Mouse (Mus musculus) adrenal gland, postnatal 4 days (tissue): ENCODE data around the gene Zfp454. TPM values are rescaled to one million over a fixed set of nuclear protein-coding genes. Genes with fewer than 3 reads are reported as not detected.

ENCODE experiments used
- DNase-seq, 2 experiments: peaks; one replicate each; pipeline ENCODE4 v3.0.0; 2021 to 2022; ENCODE audit warnings: low spot score in 2 of 2, mixed read lengths in 2 of 2
- long read RNA-seq, 2 experiments: library from polyadenylated mRNA; stranded (forward); transcript quantifications; one replicate each; pipeline ENCODE4 v2.0.0; 2021
- total RNA-seq, 2 experiments: library from RNA; stranded (reverse); gene quantifications; 2 replicates each; pipeline ENCODE4 v1.2.3; 2021

Zfp454 gene
- 1 to 10 TPM; 6.0 to 6.7 TPM for total RNA-seq
- long read RNA-seq, experiment 1, partial matches to known transcripts, result 0 of 2 reads
- long read RNA-seq, experiment 1, other reads (novel, unspliced or antisense), result 2 of 2 reads
- long read RNA-seq, experiment 2, partial matches to known transcripts, result 1 of 6 reads
- long read RNA-seq, experiment 2, other reads (novel, unspliced or antisense), result 2 of 6 reads

GRCm38 (mm10) chr11:50887390-50888128, at the start of gene Zfp454:
Zfp454 (minus strand) TSS chr11:50887651.
- DNase-seq, result peak; percentile 51 to 79

- no peak for DNase-seq
Measured at GRCm38 (mm10) chr11:50932040-50932439, 44.6 kb upstream of the Zfp454 start.

DNA sequence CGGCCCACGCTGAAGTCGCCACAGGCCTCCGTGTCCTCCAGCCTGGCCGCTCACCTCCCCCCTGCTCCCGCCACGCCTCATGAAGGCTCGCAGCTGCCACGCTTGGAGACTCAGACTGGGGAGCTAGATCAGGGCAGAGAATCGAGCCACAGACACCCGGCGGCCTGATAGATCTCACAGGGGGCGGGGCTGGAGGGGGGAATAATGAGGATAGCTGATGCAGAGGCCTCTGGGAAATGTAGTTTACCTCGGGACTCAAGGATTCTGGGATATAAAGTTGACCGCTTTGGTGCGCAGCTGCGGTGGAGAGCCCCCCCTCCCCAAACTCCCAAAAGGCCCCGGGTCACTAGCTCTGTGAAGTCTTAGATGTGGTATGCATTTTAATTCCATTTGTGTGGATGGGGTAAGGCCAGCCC, 44.0 kb upstream of the Zfp454 start, which contains the start of gene Zfp354b:
Gene Zfp354b, minus strand, starts transcription at position 183 of the 416 bp plus-strand sequence.
- peak; percentile 21 to 60 for DNase-seq

GRCm38 (mm10) chr11:50931021-50931420, 43.6 kb upstream of the Zfp454 start:
- no peak for DNase-seq

GRCm38 (mm10) chr11:50930469-50931014, 43.1 kb upstream of the Zfp454 start:
- DNase-seq, result no peak

- peak; percentile 66 to 67 for DNase-seq
Measured at GRCm38 (mm10) chr11:50915671-50916320, 28.3 kb upstream of the Zfp454 start, which contains the start of gene Zfp2. Zfp2 (minus strand) TSS chr11:50916165.

DNA sequence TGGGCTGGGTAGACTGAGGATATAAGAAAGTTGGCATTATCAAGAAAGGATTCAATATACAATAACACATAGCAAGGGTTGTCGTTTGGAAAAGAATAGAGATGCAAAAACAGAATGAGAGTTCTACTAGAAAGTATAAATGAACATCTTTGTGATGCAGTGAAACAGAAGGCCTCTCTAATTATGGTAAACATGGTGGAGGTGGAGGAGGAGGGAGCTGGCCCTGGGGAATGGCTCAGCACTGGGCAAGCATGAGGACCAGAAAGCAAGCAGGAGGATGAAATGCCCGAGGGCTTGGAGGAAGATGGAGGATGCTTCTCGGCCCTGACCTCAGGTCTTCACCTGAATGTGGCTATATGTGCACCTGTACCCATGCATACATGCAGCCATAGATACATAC, 27.0 kb upstream of the Zfp454 start:
- no peak for DNase-seq

GRCm38 (mm10) chr11:50913301-50913700, 25.9 kb upstream of the Zfp454 start:
- no peak for DNase-seq

DNA sequence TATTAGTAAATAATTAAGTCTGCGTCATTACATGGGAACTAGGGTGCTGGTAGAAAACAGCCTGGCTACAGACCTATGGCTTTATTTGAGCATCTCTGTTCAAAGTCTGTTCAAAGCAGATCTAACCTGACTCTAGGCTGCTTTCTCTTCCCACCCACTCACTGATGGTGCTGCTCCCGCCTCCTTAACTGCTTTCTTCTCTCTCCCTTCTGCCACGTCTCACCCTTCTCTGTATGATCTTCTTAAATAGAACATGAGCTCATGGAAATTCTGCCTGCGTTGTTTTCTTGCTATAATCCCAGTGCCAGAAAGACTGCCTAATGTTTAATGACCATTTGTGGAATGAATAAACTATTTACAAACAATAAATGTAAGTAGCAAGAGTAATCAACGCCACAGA, 20.7 kb upstream of the Zfp454 start:
- DNase-seq, result no peak

DNA sequence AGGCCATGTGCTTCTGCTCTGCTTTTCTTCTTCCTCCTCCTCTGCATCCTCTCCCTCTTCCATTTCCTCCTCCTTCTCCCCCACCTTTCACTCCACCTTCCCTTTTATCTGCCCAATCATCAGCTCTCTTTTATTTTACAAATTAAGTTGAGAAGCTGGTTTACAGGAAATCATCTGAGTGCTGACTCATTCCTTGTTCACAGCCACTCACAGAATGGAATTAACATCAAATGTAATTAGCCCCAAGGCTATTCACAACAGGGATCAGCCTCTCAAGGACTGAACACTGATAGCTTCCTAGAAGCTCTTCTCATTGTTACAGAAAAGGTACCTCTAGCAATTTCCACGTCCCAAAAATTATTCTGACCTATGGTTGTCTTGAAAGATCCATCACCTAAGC, 9.9 kb upstream of the Zfp454 start:
- no peak for DNase-seq

DNA sequence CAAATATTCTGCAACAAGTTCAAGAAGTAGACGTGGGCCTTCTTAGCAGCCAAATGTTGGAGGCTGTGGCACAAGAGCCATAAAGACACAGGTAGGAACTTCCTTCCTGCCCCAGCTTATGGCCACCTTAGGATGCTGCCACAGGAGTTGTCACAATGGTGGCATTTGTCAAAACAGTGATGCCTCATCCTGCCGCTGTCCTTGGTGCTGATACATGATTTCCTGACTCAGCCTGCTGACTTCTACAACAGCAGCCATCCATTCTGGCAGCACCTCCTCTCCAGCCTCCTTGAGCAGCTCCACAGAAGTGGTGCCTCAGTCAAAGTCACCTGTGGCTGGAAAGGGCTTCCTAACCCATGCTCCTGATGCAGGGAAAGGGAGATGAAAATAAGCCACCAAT, 5.0 kb upstream of the Zfp454 start:
- no peak for DNase-seq

DNA sequence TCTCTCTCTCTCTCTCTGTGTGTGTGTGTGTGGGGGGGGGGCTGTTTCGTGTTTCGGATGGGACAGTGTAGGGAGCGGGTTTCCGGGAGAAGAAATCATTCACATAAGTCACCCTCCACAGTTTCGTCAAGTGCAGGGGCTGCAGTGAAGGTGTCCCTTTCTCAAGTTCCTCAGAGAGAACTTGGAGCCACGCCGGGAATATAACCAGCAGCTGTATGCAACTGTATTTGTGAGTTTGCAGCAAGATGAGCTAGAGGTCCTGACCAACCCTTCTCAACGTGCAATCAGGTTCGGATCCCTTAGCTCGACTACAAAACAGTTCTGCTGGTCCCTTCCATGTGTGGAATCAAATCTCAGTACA, 538 bp downstream of the Zfp454 start:
- no peak for DNase-seq

- DNase-seq, result peak; percentile 15 to 19
Measured at GRCm38 (mm10) chr11:50886231-50886932, 1.1 kb downstream of the Zfp454 start.

DNA sequence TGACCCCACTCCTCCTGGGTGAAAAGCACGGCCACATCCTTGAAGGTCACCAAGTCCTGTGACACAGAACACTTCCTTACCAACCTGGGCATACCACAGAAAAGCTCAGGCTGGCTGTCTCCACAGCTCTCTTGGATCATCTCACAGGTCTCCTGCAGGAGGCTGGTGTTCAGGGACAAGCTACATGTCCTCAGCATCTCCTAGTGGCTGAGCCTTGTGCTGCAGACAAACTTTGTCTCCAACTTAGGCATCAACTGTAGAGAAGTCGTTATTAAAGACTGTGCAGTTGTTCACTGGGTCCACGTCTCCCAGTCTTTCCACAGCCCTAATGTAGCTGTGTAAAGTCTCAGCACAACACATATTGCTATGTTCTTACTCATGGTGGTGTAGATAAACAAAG, 3.7 kb downstream of the Zfp454 start:
- no peak for DNase-seq

DNA sequence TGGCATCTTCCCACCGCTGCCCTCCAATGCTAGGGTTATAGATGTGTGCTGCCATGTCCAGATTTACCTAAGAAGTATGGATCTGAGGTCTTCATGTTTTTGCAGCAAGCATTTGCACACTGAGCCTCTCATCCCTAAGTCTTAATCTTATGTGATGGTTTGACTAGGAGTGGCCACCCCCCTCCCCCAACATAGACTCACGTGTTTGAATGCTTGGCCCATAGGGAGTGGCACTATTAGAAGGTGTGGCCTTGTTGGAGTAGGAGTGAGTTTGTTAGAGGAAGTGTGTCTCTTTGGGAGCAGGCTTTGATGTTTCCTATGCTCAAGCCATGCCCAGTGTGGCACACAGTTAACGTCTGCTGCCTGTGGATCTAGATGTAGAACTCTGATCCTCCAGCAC, 8.8 kb downstream of the Zfp454 start:
- no peak for DNase-seq

DNA sequence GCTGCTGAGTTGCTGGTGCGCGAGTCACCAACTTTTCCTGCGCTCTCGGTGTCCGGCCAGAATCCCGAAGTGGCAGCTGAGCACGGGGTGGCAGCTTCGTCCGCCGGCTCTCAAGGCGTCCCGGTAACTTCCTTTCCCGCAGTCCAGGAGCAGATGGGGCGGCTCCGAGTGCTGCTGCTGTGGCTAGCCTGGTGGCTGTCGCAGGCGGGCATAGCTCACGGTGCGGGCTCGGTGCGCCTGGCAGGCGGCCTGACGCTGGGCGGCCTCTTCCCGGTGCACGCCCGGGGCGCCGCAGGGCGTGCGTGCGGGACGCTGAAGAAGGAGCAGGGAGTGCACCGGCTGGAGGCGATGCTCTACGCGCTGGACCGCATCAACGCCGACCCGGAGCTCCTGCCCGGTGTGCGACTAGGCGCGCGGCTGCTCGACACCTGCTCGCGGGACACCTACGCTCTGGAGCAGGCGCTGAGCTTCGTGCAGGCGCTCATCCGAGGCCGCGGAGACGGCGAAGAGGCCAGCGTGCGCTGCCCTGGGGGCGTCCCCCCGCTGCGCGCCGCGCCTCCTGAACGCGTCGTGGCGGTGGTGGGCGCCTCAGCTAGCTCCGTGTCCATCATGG, 36.4 kb downstream of the Zfp454 start:
- no peak for DNase-seq

- no peak for DNase-seq
Measured at GRCm38 (mm10) chr11:50850177-50850735, 37.2 kb downstream of the Zfp454 start, which contains the start of gene Grm6. Grm6 (plus strand) TSS chr11:50850685.

- DNase-seq, result no peak
Measured at GRCm38 (mm10) chr11:50849310-50849709, 38.1 kb downstream of the Zfp454 start.

- no peak for DNase-seq
Measured at GRCm38 (mm10) chr11:50848520-50849137, 38.8 kb downstream of the Zfp454 start.

- no peak for DNase-seq
Measured at GRCm38 (mm10) chr11:50847047-50847446, 40.4 kb downstream of the Zfp454 start.
